Mouse (Mus musculus) MEL (cell line): ENCODE measurements around the gene Klrb1f. TPM values are rescaled to one million over a fixed set of nuclear protein-coding genes. Genes with fewer than 3 reads are reported as not detected.
A peak's percentile ranks its signal among the peaks of the same experiment; 100 is the strongest.

Experiments used
- DNase-seq: peaks from one replicate; pipeline ENCODE4 v3.0.0; 2011; ENCODE audit warnings: low read depth, low spot score
- H3K27ac ChIP-seq: 2 replicates; pipeline ENCODE4 v1.5.1; 2012; ENCODE audit warnings: low read depth, mild to moderate bottlenecking, control low read depth, low read length, moderate library complexity; ENCODE audit not compliant: control insufficient read depth
- H3K27me3 ChIP-seq, 2 experiments: fragments of 150-350 bp in 1 of 2; sonication (generic) in 1 of 2; 2 replicates each; pipeline ENCODE4 v1.6.1; 2012; ENCODE audit warnings: low read length in 2 of 2, mild to moderate bottlenecking in 2 of 2, improper control_type of control experiment in 1 of 2, moderate library complexity in 1 of 2; ENCODE audit not compliant: insufficient read depth in 2 of 2, control insufficient read depth in 1 of 2
- H3K36me3 ChIP-seq, 2 experiments: 2 replicates each; pipeline ENCODE4 v1.6.1; 2012 to 2014; ENCODE audit warnings: low read length in 2 of 2, improper control_type of control experiment in 1 of 2, inconsistent platforms in 1 of 2, mild to moderate bottlenecking in 1 of 2; ENCODE audit not compliant: insufficient read depth in 2 of 2, control insufficient read depth in 1 of 2
- H3K4me1 ChIP-seq, 2 experiments: fragments of 150-350 bp in 1 of 2; sonication (generic) in 1 of 2; 2 replicates each; pipeline ENCODE4 v1.6.1; 2012; ENCODE audit warnings: low read length in 2 of 2, improper control_type of control experiment in 1 of 2, mild to moderate bottlenecking in 1 of 2; ENCODE audit not compliant: insufficient read depth in 2 of 2, control insufficient read depth in 1 of 2
- H3K4me3 ChIP-seq, 2 experiments: fragments of 150-350 bp in 1 of 2; sonication (generic) in 1 of 2; 2 replicates each; pipeline ENCODE4 v1.5.1; 2012; ENCODE audit warnings: low read depth in 2 of 2, low read length in 2 of 2, mild to moderate bottlenecking in 2 of 2, moderate library complexity in 2 of 2, control low read depth in 1 of 2, improper control_type of control experiment in 1 of 2; ENCODE audit not compliant: control insufficient read depth in 1 of 2, insufficient read depth in 1 of 2
- H3K79me2 ChIP-seq: 2 replicates; pipeline ENCODE4 v1.6.1; 2012; ENCODE audit warnings: mild to moderate bottlenecking, low read length, moderate library complexity; ENCODE audit not compliant: control insufficient read depth, poor library complexity, insufficient read depth
- H3K9ac ChIP-seq: 2 replicates; pipeline ENCODE4 v1.6.1; 2012; ENCODE audit warnings: low read depth, mild to moderate bottlenecking, control low read depth, low read length, moderate library complexity; ENCODE audit not compliant: control insufficient read depth, poor library complexity, severe bottlenecking
- H3K9me3 ChIP-seq: fragments of 150-350 bp; sonication (generic); replicated peaks from 2 replicates; pipeline ENCODE4 v1.6.1; 2012; ENCODE audit warnings: mild to moderate bottlenecking, low read length, improper control_type of control experiment, moderate library complexity; ENCODE audit not compliant: insufficient read depth
- BHLHE40 ChIP-seq: IDR thresholded peaks from 2 replicates; pipeline ENCODE4 v1.6.1; 2012; ENCODE audit warnings: low read depth, mild to moderate bottlenecking, inconsistent platforms, low read length, improper control_type of control experiment, borderline replicate concordance
- CHD1 ChIP-seq: IDR thresholded peaks from 2 replicates; pipeline ENCODE4 v1.6.1; 2012; ENCODE audit warnings: low read depth, mild to moderate bottlenecking, inconsistent platforms, low read length, improper control_type of control experiment
- CTCF ChIP-seq, 3 experiments: IDR thresholded peaks in 2 of 3; conservative IDR thresholded peaks in 1 of 3; 2 replicates each; pipeline ENCODE4 v1.5.1; 2011 to 2012; ENCODE audit warnings: low read length in 3 of 3, low read depth in 2 of 3, mild to moderate bottlenecking in 2 of 3, improper control_type of control experiment in 1 of 3, inconsistent platforms in 1 of 3, mixed read lengths in 1 of 3, moderate library complexity in 1 of 3; ENCODE audit not compliant: control insufficient read depth in 1 of 3, insufficient read depth in 1 of 3, poor library complexity in 1 of 3, severe bottlenecking in 1 of 3
- E2F4 ChIP-seq: IDR thresholded peaks from 2 replicates; pipeline ENCODE4 v1.6.1; 2011; ENCODE audit warnings: low read depth, low read length, improper control_type of control experiment, borderline replicate concordance
- ELF1 ChIP-seq: IDR thresholded peaks from 2 replicates; pipeline ENCODE4 v1.6.1; 2014; ENCODE audit warnings: low read depth, mild to moderate bottlenecking, inconsistent platforms, low read length, improper control_type of control experiment, moderate library complexity
- GABPA ChIP-seq: IDR thresholded peaks from 2 replicates; pipeline ENCODE4 v1.6.1; 2012; ENCODE audit warnings: low read depth, mild to moderate bottlenecking, inconsistent platforms, low read length, improper control_type of control experiment, moderate library complexity
- GATA1 ChIP-seq: IDR thresholded peaks from 2 replicates; pipeline ENCODE4 v1.6.1; 2011; ENCODE audit warnings: low read depth, low read length, improper control_type of control experiment
- JUND ChIP-seq: IDR thresholded peaks from 2 replicates; pipeline ENCODE4 v1.6.1; 2011; ENCODE audit warnings: low read depth, mild to moderate bottlenecking, improper control_type of control experiment, low read length
- KAT2A ChIP-seq: conservative IDR thresholded peaks from 2 replicates; pipeline ENCODE4 v1.6.1; 2012; ENCODE audit warnings: low read depth, low read length, improper control_type of control experiment, inconsistent platforms
- MAFK ChIP-seq: IDR thresholded peaks from 2 replicates; pipeline ENCODE4 v1.6.1; 2011; ENCODE audit warnings: low read depth, mild to moderate bottlenecking, low read length, improper control_type of control experiment, borderline replicate concordance
- MAZ ChIP-seq: IDR thresholded peaks from 2 replicates; pipeline ENCODE4 v1.6.1; 2012; ENCODE audit warnings: low read depth, mild to moderate bottlenecking, inconsistent platforms, low read length, improper control_type of control experiment
- MEF2A ChIP-seq: IDR thresholded peaks from 2 replicates; pipeline ENCODE4 v1.6.1; 2014; ENCODE audit warnings: low read depth, mild to moderate bottlenecking, inconsistent platforms, low read length, improper control_type of control experiment; ENCODE audit not compliant: poor library complexity, insufficient replicate concordance, severe bottlenecking; ENCODE audit errors: extremely low read depth
- NRF1 ChIP-seq: IDR thresholded peaks from 2 replicates; pipeline ENCODE4 v1.6.1; 2014; ENCODE audit warnings: low read depth, mild to moderate bottlenecking, inconsistent platforms, low read length, improper control_type of control experiment, moderate library complexity; ENCODE audit not compliant: poor library complexity, insufficient read depth, severe bottlenecking
- POLR2A ChIP-seq, 2 experiments: IDR thresholded peaks; 2 replicates each; pipeline ENCODE4 v1.6.1; 2011 to 2012; ENCODE audit warnings: low read length in 2 of 2, mild to moderate bottlenecking in 2 of 2, control low read depth in 1 of 2, improper control_type of control experiment in 1 of 2, low read depth in 1 of 2, moderate library complexity in 1 of 2; ENCODE audit not compliant: control insufficient read depth in 1 of 2, insufficient read depth in 1 of 2, poor library complexity in 1 of 2
- POLR2AphosphoS2 ChIP-seq: IDR thresholded peaks from 2 replicates; pipeline ENCODE4 v1.6.1; 2011; ENCODE audit warnings: low read length, improper control_type of control experiment
- RAD21 ChIP-seq: IDR thresholded peaks from 2 replicates; pipeline ENCODE4 v1.6.1; 2011; ENCODE audit warnings: mild to moderate bottlenecking, low read depth, low read length, improper control_type of control experiment
- RCOR1 ChIP-seq: IDR thresholded peaks from 2 replicates; pipeline ENCODE4 v1.6.1; 2012; ENCODE audit warnings: low read depth, mild to moderate bottlenecking, inconsistent platforms, low read length, improper control_type of control experiment
- SMC3 ChIP-seq: IDR thresholded peaks from 2 replicates; pipeline ENCODE4 v1.6.1; 2011; ENCODE audit warnings: low read depth, low read length, improper control_type of control experiment
- TBP ChIP-seq: IDR thresholded peaks from 2 replicates; pipeline ENCODE4 v1.8.0; 2011; ENCODE audit warnings: low read depth, low read length, improper control_type of control experiment
- TCF12 ChIP-seq: IDR thresholded peaks from 2 replicates; pipeline ENCODE4 v1.6.1; 2014; ENCODE audit warnings: low read depth, mild to moderate bottlenecking, inconsistent platforms, low read length, improper control_type of control experiment, moderate library complexity
- ZNF384 ChIP-seq: IDR thresholded peaks from 2 replicates; pipeline ENCODE4 v1.6.1; 2012; ENCODE audit warnings: low read depth, mild to moderate bottlenecking, inconsistent platforms, low read length, improper control_type of control experiment
- polyA plus RNA-seq, 2 experiments: library from polyadenylated mRNA; stranded (reverse) in 1 of 2; unstranded in 1 of 2; fragments of >175 nt in 1 of 2; fragments of >200 nt in 1 of 2; gene quantifications; 2 replicates each; pipeline versions ENCODE4 v1.2.1 to v1.2.4; 2012; ENCODE audit warnings: low replicate concordance in 2 of 2, low read depth in 1 of 2; ENCODE audit not compliant: insufficient read length in 2 of 2, insufficient read depth in 1 of 2, missing spikeins in 1 of 2
- total RNA-seq: library from RNA; depleted of rRNA; stranded (reverse); fragments of 300-350 nt; gene quantifications from 2 replicates; pipeline ENCODE4 v1.2.3, GENCODE M21; 2012

Klrb1f gene
- total and polyA plus RNA-seq, 3 experiments = 0.27 to 0.52 TPM; not detected in 1

GRCm38 (mm10) chr6:129058013-129058412, 12.3 kb downstream of the Klrb1f start:
- Histone ChIP-seq H3K9ac (no peak overlapping the region), H3K79me2 (no peaks in the 10 kb centered on the region), H3K4me3 (no peak overlapping the region), H3K27ac (no peak overlapping the region), H3K9me3 (no peaks in the 10 kb centered on the region), H3K36me3 (no peaks in the 10 kb centered on the region), H3K4me1 (no peaks in the 10 kb centered on the region), H3K27me3 (no peaks in the 10 kb centered on the region)
- TF ChIP-seq CTCF (IDR thresholded peaks at IDR 0.05 in 2 of 3, conservative IDR thresholded peaks at IDR 0.05 in 1 of 3; ENCODE audit: control insufficient read depth in 1 of 3, insufficient read depth in 1 of 3, low read depth in 2 of 3, low read length in 3 of 3, poor library complexity in 1 of 3, severe bottlenecking in 1 of 3) (no peak), POLR2A (IDR thresholded peaks at IDR 0.05; ENCODE audit: control insufficient read depth in 1 of 2, insufficient read depth in 1 of 2, low read depth in 1 of 2, low read length in 2 of 2, poor library complexity in 1 of 2) (no peak), GATA1 (no peak), E2F4 (no peak), ZNF384 (no peak)
- DNase-seq = peak; percentile 64

DNA sequence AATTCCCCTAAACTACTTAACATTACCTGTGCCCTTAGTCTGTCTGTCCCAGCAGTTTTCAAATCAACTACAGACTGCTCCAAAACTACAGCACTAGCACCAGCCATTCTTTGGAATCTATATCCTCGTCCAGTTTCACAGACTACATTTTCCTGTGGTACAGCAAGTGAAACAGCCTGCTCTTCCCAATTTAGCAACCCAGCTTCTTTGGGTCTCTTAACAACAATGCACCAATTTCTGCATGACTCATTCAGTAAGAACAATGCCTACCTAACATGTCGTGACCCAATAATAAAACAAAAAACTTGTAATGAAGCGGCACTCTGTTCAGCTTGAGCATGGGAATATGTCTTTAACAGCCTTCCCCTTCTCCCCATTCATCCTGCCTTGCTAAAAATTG, 19.7 kb downstream of the Klrb1f start:
- Histone ChIP-seq H3K27ac (no peak overlapping the region), H3K36me3 (no peaks in the 10 kb centered on the region), H3K79me2 (no peaks in the 10 kb centered on the region), H3K27me3 (no peaks in the 10 kb centered on the region), H3K9me3 (no peaks in the 10 kb centered on the region), H3K9ac (no peak overlapping the region), H3K4me3 (no peak overlapping the region), H3K4me1 (no peaks in the 10 kb centered on the region)
- TF ChIP-seq POLR2AphosphoS2 (no peak), BHLHE40 (no peak), RCOR1 (no peak), KAT2A (no peak), POLR2A (IDR thresholded peaks at IDR 0.05; ENCODE audit: control insufficient read depth in 1 of 2, insufficient read depth in 1 of 2, low read depth in 1 of 2, low read length in 2 of 2, poor library complexity in 1 of 2) (no peak), CHD1 (no peak), MAZ (no peak), JUND (no peak), MAFK (no peak)
- no peak for DNase-seq

- Histone ChIP-seq H3K36me3 (no peaks in the 10 kb centered on the region), H3K9me3 (no peaks in the 10 kb centered on the region), H3K79me2 (no peaks in the 10 kb centered on the region), H3K27ac (no peak overlapping the region), H3K9ac (no peak overlapping the region), H3K4me3 (no peak overlapping the region), H3K4me1 (no peaks in the 10 kb centered on the region), H3K27me3 (no peaks in the 10 kb centered on the region)
- no peak for DNase-seq
- no peak for TF ChIP-seq ZNF384
- no peak for TF ChIP-seq BHLHE40
- no peak for TF ChIP-seq TBP
- TF ChIP-seq RCOR1 = no peak
- no peak for TF ChIP-seq GABPA
- no peak for TF ChIP-seq NRF1
- no peak for TF ChIP-seq SMC3
- TF ChIP-seq TCF12 = no peak
- TF ChIP-seq RAD21 = no peak
- no peak for TF ChIP-seq ELF1
- no peak for TF ChIP-seq MEF2A
Observed at GRCm38 (mm10) chr6:129065857-129066256, 20.2 kb downstream of the Klrb1f start.
